Mouse (Mus musculus) layer of hippocampus, adult 2 months (tissue): ENCODE measurements around the gene Zdhhc19. TPM values are rescaled to one million over a fixed set of nuclear protein-coding genes. Genes with fewer than 3 reads are reported as not detected.

Experiments used
- DNase-seq, 2 experiments: peaks; one replicate each; pipeline ENCODE4 v3.0.0; 2022; ENCODE audit warnings: low spot score in 2 of 2
- H3K27ac ChIP-seq: fragments of 200-600 bp; 2 replicates; pipeline ENCODE4 v1.8.1; 2022
- H3K4me3 ChIP-seq: fragments of 200-600 bp; 2 replicates; pipeline ENCODE4 v1.8.1; 2022; ENCODE audit warnings: mild to moderate bottlenecking
- CTCF ChIP-seq: fragments of 200-600 bp; conservative IDR thresholded peaks from 2 replicates; pipeline ENCODE4 v1.8.1; 2022; ENCODE audit warnings: antibody characterized with exemption, mild to moderate bottlenecking, moderate library complexity
- total RNA-seq, 2 experiments: library from RNA; stranded (reverse); gene quantifications; 2 replicates each; pipeline ENCODE4 v1.2.3; 2021

The Zdhhc19 gene
- total RNA-seq, 2 experiments from 2014 or later: not detected

- no peak for DNase-seq
- no peak for TF ChIP-seq CTCF
- Histone ChIP-seq H3K27ac (no peak overlapping the region), H3K4me3 (no peak overlapping the region)
Observed at GRCm38 (mm10) chr16:32595142-32595855, 99.2 kb downstream of the Zdhhc19 start.

DNA sequence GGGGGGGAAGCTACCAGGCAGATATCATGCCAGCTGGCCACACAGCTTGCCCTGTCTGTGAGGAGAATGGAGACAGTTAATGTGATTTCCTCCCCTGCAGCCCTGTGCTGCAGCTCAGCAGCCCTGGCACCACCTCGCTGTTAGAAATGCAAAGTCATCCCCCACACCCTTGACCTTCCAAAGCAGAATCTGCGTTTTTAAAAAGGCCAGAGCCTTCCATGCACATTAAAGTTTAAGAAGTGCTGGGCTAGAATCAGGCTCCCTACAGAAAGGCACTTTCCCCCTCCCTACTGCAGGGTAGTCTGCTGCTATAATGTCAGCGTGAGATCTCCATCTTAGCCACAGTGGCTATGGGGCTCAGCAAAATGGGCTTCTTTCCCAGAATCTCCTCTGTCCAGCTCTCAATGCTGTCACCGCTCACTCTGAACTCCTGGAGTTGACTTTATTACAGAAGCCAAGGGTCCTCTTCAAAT lies 101.9 kb downstream of the Zdhhc19 start:
- DNase-seq: no peak
- TF ChIP-seq CTCF: no peak
- no peak overlapping the region for H3K4me3 ChIP-seq
- no peak overlapping the region for H3K27ac ChIP-seq

DNA sequence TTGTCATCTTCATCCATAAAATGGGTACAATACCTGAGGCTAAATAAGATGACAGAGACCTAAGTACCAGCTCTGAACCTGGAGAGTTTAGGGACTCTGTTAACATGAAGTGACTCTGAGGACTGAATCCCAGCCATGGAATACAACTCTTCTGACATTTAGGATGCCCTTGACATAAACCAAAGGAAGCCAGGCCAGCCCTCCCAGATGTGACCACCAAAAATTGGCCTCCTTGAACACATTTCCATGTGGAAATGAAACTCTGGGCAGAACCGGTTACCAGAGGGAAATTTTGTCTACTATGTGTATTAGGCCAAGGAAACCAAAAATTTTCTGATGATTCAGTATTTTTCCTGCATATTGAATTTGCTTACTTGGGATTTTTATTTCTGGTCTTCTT lies 103.1 kb downstream of the Zdhhc19 start:
- H3K27ac ChIP-seq: no peak overlapping the region
- no peak overlapping the region for H3K4me3 ChIP-seq
- no peak for DNase-seq
- no peak for TF ChIP-seq CTCF

- no peak for DNase-seq
- TF ChIP-seq CTCF: no peak
Observed at GRCm38 (mm10) chr16:32602193-32602685, 106.2 kb downstream of the Zdhhc19 start.

GRCm38 (mm10) chr16:32607562-32608343 lies 111.7 kb downstream of the Zdhhc19 start:
- TF ChIP-seq CTCF: no peak
- Histone ChIP-seq H3K4me3 (peak overlapping the region; percentile 98), H3K27ac (peak overlapping the region; percentile 90)
- DNase-seq: no peak

More at GRCm38 (mm10) chr16:32602193-32602685, 106.2 kb downstream of the Zdhhc19 start:
- Histone ChIP-seq H3K4me3 (no peak overlapping the region), H3K27ac (no peak overlapping the region)

DNA sequence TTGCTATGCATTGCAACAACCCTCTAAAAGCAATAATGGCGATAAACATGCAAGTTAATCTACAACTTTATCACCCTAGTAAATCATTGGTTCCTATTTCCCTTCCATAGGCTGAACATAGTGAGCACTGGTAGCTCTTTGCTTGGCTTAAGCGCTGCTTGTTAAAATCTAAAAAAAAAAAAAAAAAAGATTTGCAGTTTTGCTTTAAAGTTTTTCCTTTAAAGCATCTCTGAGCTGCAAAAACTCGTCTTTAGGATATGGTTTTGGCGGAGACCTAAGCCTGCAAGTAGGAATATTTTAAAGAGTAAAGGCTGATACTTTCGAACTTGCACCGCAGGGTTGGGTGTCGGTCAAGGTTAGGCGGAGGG lies 112.3 kb downstream of the Zdhhc19 start:
- Histone ChIP-seq H3K27ac (peak overlapping the region; percentile 90), H3K4me3 (peak overlapping the region; percentile 98)
- TF ChIP-seq CTCF: no peak
- no peak for DNase-seq

DNA sequence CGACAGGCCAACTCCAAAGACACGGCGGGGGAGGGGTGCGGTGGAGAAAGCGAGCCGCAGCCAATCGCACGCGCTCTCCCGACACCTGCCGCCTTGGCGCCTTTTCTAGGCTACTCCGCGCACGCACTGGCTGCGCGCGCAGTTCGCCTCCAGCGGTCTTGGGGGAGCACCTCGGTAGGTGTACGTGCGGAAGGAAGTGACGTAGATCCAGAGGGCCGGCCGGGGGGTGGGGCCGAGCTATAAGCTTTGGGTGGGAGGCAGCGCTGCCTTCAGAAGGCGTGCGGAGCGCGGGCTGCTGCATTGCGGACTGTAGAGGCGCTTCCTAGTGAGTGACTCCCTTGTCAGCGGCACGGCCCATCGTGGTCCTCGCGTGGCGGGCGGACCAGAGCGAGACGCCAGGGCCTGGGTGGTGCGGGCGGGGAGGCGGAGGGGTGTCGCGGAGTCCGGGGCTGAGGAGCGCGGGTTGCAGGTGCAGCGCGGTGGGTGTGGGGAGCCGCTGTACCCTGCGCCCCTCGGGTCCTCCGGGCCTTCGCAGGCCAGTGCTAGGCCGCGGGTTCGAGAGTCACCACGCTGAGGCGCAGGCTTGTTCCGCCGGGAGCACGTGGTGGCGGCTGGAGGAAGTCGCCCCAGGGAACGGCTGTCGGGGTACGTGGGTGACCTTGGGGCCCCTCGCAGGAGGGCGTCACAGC lies 112.8 kb downstream of the Zdhhc19 start, which contains the start of gene Tfrc:
TSS of gene Tfrc (plus strand) at position 209 of the 689 bp plus-strand sequence.
- TF ChIP-seq CTCF: no peak
- peak; percentile 92 to 96 for DNase-seq
- Histone ChIP-seq H3K4me3 (peak within 1 kb of the TSS; percentile 98), H3K27ac (peak within 1 kb of the TSS; percentile 90)

GRCm38 (mm10) chr16:32609401-32609779 lies 113.3 kb downstream of the Zdhhc19 start:
- peak overlapping the region; percentile 90 for H3K27ac ChIP-seq
- peak overlapping the region; percentile 98 for H3K4me3 ChIP-seq
- DNase-seq: no peak
- TF ChIP-seq CTCF: no peak

GRCm38 (mm10) chr16:32610460-32611255 lies 114.6 kb downstream of the Zdhhc19 start:
- peak overlapping the region; percentile 90; the same call in 1 of the 2 replicates for H3K27ac ChIP-seq
- H3K4me3 ChIP-seq: peak overlapping the region; percentile 98
- no peak for DNase-seq
- TF ChIP-seq CTCF: no peak

Other genes with a start within 250 kb of the Zdhhc19 start
- 10 to 100 TPM; 46.4 to 47.8 TPM for gene Fbxo45, start 249.1 kb upstream of the Zdhhc19 start, total RNA-seq
- 10 to 100 TPM; 11.8 to 13.0 TPM for gene Wdr53, start 249.0 kb upstream of the Zdhhc19 start, total RNA-seq
- not detected for gene Smco1, start 224.8 kb upstream of the Zdhhc19 start, total RNA-seq
- 10 to 100 TPM; 26.5 to 27.1 TPM for gene Rnf168, start 218.8 kb upstream of the Zdhhc19 start, total RNA-seq
- gene Ubxn7, start 164.0 kb upstream of the Zdhhc19 start, total RNA-seq: 10 to 100 TPM; 47.7 to 50.4 TPM
- not detected for gene Tm4sf19, start 95.8 kb upstream of the Zdhhc19 start, total RNA-seq
- gene Tctex1d2, start 76.6 kb upstream of the Zdhhc19 start, total RNA-seq: 10 to 100 TPM; 11.8 to 14.3 TPM
- 10 to 100 TPM; 32.6 to 33.7 TPM for gene Pcyt1a, start 65.3 kb upstream of the Zdhhc19 start, total RNA-seq
- not detected for gene Slc51a, start 8.4 kb upstream of the Zdhhc19 start, total RNA-seq
- 10 to 100 TPM; 70.3 to 72.3 TPM for gene Tfrc, start 112.7 kb downstream of the Zdhhc19 start, total RNA-seq
- gene Tnk2, start 147.6 kb downstream of the Zdhhc19 start, total RNA-seq: 100 to 1,000 TPM; 210 to 212 TPM
- not detected for gene Muc4, start 239.6 kb downstream of the Zdhhc19 start, total RNA-seq